Mouse (Mus musculus) gastrocnemius, postnatal 14 days (tissue): ENCODE measurements around the gene Shroom3. TPM values are rescaled to one million over a fixed set of nuclear protein-coding genes. Genes with fewer than 3 reads are reported as not detected.

Experiments used
- DNase-seq: peaks from one replicate; pipeline ENCODE4 v3.0.0; 2021; ENCODE audit warnings: mixed read lengths
- intact Hi-C: fragments of 180-260 bp; cut with DNase I; formaldehyde crosslinking; loops from one replicate; pipeline ENCODE4 v1.15.1; 2025; ENCODE audit warnings: low total_unique reads
- total RNA-seq, 2 experiments: library from RNA; stranded (reverse); gene quantifications; 2 replicates each; pipeline ENCODE4 v1.2.3; 2021

Gene Shroom3
- total RNA-seq, 2 experiments from 2014 or later = 1.2 to 1.7 TPM

DNA sequence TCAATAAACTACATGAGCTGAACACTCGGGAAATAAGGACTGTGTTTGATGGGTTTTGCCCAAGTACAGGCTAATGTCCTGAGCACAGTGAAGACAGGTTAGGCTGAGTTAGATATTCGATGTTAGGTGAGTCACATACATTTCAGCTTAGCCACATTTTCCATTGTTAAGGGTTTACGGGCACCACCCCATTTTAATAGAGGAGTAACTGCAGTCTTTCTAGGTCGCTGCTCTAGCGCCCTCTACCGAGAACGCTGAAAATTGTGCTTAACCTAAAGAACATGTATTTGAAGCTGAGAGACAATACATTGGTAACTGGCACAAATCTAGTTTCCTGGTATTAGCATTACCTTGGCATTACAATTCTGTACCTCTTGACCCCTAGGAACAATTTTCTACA lies 287.2 kb downstream of the Shroom3 start:
- intact Hi-C loops = no loop called here
- no peak for DNase-seq

DNA sequence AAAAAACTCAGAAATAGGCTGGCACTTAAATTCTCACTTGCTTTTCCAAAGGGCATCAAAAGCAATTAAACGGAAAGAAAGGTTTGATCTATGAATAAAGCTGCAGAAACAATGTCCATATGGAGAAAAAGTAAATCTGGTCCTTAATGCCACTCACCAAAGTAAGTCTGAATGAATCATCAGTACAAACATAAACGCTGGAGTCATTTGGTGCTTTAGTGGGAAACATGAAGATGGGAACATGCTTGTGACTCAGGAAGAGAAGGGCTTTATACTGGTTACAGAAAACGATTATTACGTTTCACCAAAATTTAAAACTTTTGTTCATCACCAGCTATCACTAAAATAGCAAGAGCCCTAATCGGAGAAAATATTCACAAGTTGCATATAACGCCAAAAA lies 297.2 kb downstream of the Shroom3 start:
- DNase-seq = no peak
- intact Hi-C loops = loop anchor here (10.0 kb wide), 1 partner anchor 184 kb away; no protein-coding TSS in a partner anchor

DNA sequence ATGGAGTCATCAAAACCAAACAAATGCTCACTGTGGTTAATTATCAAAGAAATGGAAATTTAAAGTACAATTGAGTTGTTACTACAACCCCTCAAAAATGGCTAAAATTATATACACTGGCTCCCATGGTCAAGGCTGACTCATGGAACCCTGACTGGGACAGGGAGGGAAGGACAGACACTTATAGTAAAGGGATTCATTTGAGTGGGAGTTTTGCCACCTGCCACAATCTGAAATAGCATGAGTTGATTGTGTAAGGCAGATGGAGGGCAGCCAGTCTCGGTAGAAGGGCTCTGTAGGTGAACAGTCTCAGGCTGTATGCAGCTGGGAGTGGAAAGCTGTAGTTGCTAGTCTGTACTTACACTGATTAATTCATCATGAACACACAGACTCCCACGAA lies 297.6 kb downstream of the Shroom3 start:
- DNase-seq = no peak
- intact Hi-C loops = loop anchor here (10.0 kb wide), 1 partner anchor 184 kb away; no protein-coding TSS in a partner anchor

DNA sequence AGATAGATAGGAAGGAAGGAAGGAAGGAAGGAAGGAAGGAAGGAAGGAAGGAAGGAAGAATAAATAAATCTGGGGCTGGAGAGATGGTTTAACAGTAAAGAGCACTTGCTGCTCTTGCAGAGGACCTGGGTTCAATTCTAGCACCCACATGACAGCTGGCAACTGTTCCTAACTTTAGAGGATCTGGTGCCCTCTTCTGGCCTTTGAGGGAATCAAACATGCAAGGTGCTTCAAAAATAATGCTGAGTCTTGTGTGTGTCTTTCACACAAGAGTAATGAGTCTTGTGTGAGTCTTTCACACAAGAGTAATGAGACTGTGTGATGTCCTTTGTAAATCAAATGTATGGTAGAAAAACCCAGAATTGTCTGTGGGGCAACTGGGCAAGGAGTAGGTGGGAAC lies 299.4 kb downstream of the Shroom3 start:
- no peak for DNase-seq
- intact Hi-C loops = loop anchor here (10.0 kb wide), 1 partner anchor 182 kb away; no protein-coding TSS in a partner anchor

DNA sequence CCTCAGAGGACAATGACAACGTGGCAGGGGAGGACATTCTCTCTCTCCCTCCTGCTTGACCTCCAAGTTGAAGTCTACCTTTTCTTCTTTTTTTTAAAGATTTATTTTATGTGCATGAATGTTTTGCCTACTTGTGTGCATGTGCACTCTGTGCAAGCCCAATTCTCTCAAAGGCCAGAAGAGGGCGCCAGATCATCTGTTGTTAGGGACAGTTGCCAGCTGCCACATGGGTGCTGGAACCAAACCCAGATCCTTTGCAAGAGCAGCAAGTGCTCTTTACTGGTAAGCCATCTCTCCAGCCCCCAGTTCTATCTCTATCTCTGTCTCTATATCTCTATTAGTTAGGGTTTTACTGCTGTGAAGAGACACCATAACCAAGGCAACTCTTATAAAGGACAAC lies 300.7 kb downstream of the Shroom3 start:
- DNase-seq = no peak
- intact Hi-C loops = loop anchor here (10.0 kb wide), 1 partner anchor 181 kb away; no protein-coding TSS in a partner anchor

DNA sequence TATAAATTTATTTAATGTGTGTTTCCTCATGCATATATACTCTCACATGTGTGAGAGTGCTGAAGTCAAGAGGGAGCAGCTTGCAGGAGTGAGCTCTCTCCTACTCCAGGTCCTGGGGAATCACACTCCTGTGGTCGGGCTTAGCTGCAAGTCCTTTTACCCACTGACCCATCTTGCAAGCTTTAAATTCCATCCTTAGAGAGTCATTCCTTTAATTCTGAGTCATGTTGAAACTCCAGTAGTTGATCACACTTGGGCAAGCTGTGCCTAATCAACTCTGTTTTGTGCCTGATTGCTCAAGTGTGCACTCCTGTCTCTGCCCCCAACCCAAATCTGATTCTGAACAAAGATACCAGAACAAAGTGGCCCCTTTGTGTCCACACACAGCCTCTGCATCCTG lies 301.5 kb downstream of the Shroom3 start:
- intact Hi-C loops = loop anchor here (10.0 kb wide), 1 partner anchor 180 kb away; no protein-coding TSS in a partner anchor
- no peak for DNase-seq

DNA sequence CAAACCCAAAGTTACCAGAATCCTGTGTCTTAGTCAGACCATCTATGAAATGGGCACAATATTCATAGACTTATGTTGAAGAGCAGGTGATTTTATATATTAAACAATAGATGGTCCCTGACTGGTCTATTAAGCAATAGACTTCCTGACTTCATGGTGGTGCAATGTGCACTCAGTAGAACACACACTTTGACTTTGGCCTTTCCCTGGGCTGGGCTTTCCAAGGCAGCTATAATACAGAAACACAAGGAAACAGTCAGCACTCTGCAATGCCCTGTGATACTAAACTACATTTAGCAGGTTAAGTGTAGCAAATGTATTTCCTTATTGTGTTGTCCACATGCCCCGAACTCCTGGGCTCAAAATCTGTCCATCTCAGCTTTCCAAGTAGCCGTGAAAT lies 302.2 kb downstream of the Shroom3 start:
- DNase-seq = no peak
- intact Hi-C loops = loop anchor here (10.0 kb wide), 1 partner anchor 179 kb away; no protein-coding TSS in a partner anchor

DNA sequence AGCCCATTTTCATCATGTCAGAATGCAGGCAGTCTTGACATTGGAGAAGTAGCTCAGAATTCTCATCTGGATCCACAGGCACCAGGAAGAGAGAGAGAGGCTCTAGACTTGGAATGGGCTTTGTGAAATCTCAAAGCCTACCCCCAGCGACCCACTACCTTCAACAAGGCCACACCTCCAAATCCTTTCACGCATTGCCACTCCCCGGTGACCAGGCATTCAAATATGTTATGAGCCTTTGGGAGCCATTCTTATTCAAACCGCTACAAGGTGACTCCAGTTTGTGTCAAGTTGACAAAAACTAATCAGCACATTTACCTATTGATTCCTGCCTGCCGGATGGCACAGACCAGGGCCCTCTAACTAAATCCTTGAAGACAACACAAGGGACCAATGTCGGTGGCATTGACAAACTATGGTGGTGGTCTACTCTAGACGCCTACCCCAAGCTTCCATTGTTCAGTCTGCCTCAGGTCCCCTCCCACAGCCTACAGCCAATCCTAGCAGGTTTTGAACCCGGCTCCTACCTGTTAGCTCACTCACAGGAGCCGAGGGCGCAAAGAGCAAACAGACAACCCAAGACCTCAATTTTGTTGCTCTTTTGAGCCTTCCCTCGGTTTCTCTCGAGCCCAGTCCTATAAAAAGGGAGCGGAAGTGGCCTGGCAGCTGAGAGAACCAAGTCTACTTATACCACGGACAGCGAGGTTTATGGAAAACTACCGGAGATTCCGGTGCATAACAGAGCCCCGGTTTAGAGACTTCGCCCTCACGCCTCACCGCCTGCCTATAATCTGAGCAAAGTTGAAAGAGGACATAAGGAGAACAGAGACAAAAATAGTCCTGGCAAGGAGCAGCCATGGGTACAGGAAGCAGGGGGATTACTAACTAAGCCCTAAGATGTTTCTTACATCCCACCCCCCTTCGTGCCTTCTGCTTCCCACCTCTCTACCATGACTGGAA lies 303.7 kb downstream of the Shroom3 start:
- intact Hi-C loops = loop anchor here (10.0 kb wide), 1 partner anchor 178 kb away; no protein-coding TSS in a partner anchor
- no peak for DNase-seq

DNA sequence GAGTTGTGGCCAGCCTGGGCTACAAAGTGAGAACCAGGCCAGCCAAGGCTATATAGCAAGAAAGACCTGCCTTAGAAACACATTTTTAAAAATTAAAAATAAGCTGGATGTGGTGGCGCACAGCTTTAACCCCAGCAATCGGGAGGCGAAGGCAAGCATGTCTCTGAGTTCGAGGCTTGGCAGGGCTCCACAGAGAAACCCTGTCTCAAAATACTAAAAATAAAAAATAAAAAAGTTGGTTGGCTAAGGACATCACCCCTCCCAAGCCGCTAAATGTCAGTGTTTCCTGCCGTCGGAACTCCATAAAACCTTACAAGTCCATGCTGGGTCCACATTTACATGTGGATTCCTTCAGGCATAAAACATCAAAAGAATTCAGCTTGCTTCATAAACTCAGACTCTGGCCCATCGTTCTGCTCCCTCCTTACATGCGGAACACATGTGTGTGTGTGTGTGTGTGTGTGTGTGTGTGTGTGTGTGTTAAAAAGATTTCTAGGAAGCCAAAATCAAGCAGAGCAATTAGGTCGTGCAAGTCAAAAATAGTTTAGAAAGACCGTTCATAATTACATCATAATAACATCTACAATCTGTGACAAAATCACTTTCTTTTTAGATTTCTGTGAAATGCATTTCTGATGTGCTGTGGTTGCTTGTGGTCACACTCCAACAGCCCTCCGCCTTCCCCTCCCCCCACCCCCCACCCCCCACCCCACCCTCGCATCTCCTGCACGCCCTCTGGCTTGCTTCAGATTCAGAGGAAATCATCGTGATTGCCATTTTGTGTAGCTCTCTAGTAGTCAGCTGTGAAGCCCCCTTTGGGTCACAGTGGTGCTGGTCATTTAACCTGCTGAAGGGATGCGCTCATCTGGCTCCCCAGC lies 304.9 kb downstream of the Shroom3 start:
- no peak for DNase-seq
- intact Hi-C loops = loop anchor here (10.0 kb wide), 1 partner anchor 177 kb away; no protein-coding TSS in a partner anchor

DNA sequence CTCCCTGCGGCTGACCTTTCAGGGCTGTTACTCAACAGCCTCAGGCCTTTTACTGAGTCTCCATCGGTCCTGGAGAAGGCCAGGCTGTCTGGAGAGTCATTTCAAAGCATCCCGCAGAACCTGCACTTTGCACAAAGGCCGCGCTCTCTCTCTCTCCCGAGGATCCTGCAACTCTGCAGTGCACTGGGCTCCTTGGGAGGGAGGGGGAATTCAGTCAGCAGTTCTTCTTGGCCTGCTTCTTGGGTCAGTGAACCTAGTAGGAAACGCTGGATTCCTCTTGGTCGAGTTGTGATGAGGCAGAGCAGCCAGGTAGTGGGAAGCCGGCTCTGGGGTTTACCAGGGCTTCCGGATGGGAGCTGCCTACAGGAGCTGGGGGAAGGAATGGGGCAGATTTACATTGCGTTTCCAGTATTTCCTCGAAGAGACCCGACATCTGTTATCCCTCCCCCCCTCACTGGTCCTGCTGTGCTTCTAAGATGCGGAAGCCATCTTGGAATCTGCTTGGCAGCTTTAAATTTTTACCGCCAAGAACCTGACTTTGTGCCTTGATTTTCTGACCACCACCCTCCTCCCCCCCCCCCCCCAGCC lies 305.6 kb downstream of the Shroom3 start:
- intact Hi-C loops = loop anchor here (10.0 kb wide), 1 partner anchor 176 kb away; no protein-coding TSS in a partner anchor
- no peak for DNase-seq

DNA sequence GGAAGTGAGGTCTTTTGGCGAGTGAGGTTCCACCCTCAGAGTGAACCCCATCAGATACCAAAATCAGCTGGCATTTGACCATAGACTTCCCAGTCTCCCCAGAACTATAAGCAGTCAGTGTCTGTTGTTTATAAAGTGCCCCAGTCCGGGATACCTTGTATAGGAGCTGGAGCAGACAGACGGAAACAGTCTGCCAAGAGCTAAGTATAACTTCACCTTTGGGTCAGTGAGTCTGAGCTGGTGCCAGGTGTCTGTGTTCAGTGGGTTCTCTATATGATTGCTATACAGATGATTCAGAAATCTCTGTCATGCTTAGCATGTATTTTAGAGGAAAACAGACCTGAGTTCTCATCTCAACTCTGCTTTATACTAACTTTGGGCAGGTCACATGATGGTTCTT lies 308.9 kb downstream of the Shroom3 start:
- intact Hi-C loops = no loop called here
- no peak for DNase-seq

DNA sequence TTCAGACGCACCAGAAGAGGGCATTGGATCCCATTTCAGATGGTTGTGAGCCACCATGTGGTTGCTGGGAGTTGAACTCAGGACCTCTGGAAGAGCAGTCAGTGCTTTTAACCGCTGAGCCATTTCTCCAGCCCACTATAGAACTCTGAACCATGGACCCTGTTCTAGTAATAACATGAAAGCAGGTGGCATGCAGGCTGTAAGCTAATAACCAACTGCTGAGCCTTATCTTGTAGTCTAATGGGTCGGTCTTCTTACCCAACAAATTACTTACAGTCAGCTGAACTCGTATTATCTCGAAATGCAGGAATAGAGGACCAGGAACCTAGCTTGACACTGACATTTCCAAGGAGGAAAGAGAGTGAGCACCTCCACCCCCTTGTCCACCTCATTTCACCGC lies 311.1 kb downstream of the Shroom3 start:
- no peak for DNase-seq
- intact Hi-C loops = no loop called here

DNA sequence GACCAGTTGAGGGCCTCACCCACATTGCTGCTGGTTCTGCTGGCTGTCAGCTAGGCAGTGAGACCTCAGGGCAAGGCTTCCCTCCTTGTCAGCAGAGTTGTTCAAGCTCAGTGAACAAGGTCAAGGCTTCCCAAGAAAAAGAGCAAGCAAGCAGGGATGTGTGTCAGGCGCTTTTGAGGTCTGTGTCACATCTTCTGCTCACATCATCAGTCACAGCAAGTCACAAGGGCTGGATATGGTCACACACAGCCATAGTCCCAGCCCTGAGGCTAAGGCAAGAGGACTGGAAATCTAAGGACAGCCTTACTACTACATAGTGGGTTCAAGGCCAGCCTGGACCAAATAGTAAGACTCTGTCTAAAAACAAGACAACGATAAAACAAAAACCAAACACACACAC lies 311.6 kb downstream of the Shroom3 start:
- intact Hi-C loops = no loop called here
- no peak for DNase-seq

DNA sequence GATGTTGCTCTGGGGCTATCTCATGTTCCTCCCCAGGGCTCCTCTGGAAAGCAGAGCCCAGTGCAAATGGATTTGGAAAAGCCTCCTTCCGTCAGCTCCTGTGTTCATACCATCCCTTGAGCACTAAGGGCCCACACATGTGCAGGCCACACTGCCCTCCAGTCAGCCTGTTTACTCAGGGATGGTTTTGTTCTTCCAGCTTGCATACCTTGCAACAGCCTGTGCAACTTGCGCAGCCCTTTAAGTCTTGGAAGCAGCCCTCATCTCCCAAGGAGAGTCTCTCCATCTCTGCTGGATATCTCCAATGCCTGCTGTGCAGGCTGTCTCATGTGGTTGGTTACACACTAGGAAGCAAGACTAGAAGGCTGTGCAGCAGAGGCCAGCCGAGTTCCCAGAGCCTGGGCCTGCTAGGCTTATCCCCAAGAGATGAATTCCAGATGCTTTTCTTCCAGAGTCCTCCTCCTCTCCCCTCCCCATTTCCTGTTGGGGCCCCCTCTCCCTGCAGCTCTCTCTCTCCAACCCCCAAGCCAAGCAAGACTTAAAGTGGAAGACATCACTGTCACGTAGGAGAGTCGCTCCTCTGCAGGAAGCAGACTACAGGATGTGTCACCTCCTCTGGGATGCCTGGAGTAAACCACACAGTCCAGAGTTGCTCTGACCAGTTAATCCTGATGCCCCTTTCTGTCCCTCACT lies 314.3 kb downstream of the Shroom3 start:
- DNase-seq = peak; percentile 30
- intact Hi-C loops = no loop called here

DNA sequence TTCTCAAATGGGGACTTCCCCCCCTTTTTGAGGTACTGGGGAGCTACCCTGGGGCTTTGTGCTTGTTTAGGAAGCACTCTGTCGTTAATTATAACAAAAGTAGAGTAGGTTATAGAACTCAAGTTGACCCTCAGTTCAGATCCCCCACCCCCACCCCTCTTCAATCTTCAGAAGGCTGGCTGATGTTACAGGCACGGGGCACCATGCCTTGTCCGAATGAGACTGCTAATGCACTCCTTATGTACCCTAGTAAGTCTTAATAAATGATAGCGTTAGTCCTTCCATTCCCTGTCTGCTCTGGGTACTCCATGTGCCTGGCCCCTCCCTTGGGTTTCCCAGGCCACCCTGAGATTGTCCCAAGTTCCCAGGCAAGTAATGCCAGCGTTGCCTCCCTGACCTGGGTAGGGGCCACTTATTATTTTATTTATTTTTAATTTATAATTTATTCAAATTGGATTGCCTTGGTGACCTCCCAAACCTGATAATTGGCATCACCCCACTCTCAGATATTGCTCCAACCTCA lies 315.3 kb downstream of the Shroom3 start:
- intact Hi-C loops = no loop called here
- DNase-seq = no peak

DNA sequence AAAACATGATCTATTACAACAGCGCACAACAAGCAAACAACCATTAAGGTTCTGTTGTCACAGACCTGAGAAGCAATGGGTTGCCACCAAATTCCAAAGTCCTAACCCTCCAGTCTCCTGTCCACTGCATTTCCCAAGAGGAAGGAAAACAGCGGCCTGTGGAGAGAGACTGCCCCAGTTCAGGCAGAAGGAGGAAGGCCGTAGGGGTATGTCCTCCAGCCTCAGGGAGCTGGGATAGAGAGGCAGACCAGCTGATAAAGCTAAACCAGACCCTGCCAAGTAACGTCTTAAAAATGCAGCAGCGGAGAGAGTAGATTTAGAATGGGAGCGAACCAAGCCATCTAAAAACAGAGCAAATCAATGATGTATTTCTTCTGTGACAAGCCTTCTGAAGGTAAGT lies 316.8 kb downstream of the Shroom3 start:
- DNase-seq = no peak
- intact Hi-C loops = no loop called here

DNA sequence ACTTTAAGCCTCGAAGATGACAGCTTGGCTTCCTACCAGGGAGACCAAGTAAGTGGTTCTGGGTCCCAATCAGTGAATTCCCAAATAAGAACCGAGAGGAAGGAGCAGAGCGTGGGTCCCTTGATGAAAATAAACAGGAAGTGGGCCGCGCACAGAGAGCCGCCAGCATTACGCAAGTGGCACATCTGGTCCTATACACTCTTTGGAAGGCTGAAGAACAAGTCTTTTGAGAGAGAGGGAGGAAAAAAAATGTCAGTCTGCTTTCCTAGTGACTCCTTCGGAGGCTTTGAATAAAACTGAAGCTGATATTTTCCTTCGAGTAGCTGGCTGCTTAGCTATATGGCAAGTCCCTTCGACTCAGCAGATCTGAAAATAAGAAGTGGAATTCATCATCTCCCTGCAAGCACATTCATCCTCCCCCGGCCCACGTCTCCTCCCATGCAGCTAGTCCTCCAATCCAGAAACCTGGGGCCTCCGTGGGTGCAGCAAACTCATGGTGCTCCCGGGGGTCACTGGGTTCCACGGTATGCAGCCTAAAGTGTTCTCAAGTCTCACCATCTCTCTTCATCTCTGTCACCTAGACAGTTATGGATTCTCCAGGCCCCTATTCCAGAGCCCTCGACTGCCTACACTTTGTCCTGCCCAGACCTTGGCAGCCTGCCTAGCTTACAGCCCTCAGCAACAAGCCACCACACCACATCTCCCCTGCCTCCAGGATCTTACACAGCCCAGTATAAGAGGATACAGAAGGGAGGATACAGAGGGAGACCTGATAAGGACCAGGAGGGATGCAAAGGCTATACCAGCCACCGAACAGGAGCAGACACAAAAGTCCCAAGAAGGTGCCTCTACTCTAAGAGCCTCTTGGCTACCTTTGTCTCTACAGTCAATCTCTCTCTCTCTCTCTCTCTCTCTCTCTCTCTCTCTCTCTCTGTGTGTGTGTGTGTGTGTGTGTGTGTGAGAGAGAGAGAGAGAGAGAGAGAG lies 317.8 kb downstream of the Shroom3 start:
- peak; percentile 31 for DNase-seq
- intact Hi-C loops = no loop called here

DNA sequence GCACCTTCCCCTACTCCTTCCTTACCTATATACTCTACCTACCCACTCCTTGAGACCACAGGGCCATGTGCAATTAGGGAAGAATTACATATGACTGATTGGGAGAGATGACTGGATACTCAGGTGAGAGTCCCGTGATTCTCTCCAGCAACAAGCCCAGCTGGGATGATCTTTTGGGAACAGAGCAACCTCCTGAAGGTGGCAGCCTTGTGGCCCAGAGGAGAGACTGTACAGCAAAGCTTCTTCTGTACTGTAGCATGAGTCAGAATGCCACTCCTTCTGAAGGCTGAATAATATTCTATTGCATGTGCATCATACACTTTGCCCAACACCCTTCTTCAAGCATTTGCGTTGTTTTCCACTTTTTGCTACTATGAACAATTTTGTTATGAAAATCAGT lies 319.4 kb downstream of the Shroom3 start:
- DNase-seq = no peak
- intact Hi-C loops = no loop called here
